ENCODE assay signal across 8 mouse cellular contexts in genomic region chr4:117914031-117914430, GRCm38 (mm10). TPM values are rescaled to one million over a fixed set of nuclear protein-coding genes. Genes with fewer than 3 reads are reported as not detected.
DNase-seq lines count a peak whose midpoint lies in the region; ATAC-seq and TF ChIP-seq lines count a peak whose summit lies in the region.

No protein-coding gene starts in this region.

- H3K36me3 ChIP-seq in G1E (replicated peaks): peaks cover 43% of the 10 kb centered on the region
- peaks cover 17% of the 10 kb centered on the region for H3K36me3 ChIP-seq in forebrain, embryonic 14.5 days (ENCODE audit: control insufficient read depth, insufficient read depth, low read length)
- peaks cover 31% of the 10 kb centered on the region for H3K36me3 ChIP-seq in limb, embryonic 12.5 days
- H3K36me3 ChIP-seq in stomach, embryonic 14.5 days (ENCODE audit: control insufficient read depth, insufficient read depth, low read length): peaks cover 19% of the 10 kb centered on the region; the same call in 1 of the 2 replicates

- H3K27me3 ChIP-seq in G1E (ENCODE audit: insufficient read depth, low read length): 0 out of 2 replicates have a peak, but pooled peaks cover 3% of the 10 kb centered on the region
- H3K27me3 ChIP-seq in forebrain, embryonic 14.5 days (replicated peaks; ENCODE audit: control insufficient read depth, insufficient read depth, low read length): no peaks in the 10 kb centered on the region
- no peaks in the 10 kb centered on the region for H3K27me3 ChIP-seq in limb, embryonic 12.5 days
- no peaks in the 10 kb centered on the region for H3K27me3 ChIP-seq in stomach, embryonic 14.5 days (ENCODE audit: control insufficient read depth, insufficient read depth, low read length)

- TF ChIP-seq CTCF in G1E (IDR thresholded peaks at IDR 0.05; ENCODE audit: low read depth, low read length): no peak

- no peak for ATAC-seq in G1E (ENCODE audit: extremely low read depth, insufficient number of reproducible peaks, low FRiP score, poor library complexity, severe bottlenecking)
- no peak for ATAC-seq in forebrain, embryonic 14.5 days
- ATAC-seq in limb, embryonic 12.5 days (ENCODE audit: insufficient number of reproducible peaks, insufficient read depth, low FRiP score, low TSS enrichment, low read depth): no peak
- no peak for ATAC-seq in stomach, embryonic 14.5 days (ENCODE audit: insufficient number of reproducible peaks, insufficient read depth, low FRiP score, low read depth)

- DNase-seq in heart, adult 11 months: peak; percentile 95
- no peak for DNase-seq in heart, adult 8-10 months (ENCODE audit: low spot score)
- no peak for DNase-seq in G1E (ENCODE audit: low spot score)
- DNase-seq in forebrain, embryonic 14.5 days (ENCODE audit: low spot score): no peak
- DNase-seq in layer of hippocampus, postnatal 10 days (ENCODE audit: low spot score in 2 of 2): no peak
- no peak for DNase-seq in adrenal gland, adult 2 months

- no peaks in the 10 kb centered on the region for H3K9me3 ChIP-seq in G1E (replicated peaks)
- H3K9me3 ChIP-seq in forebrain, embryonic 14.5 days (replicated peaks; ENCODE audit: control insufficient read depth, low read length): no peaks in the 10 kb centered on the region
- no peaks in the 10 kb centered on the region for H3K9me3 ChIP-seq in limb, embryonic 12.5 days
- H3K9me3 ChIP-seq in stomach, embryonic 14.5 days (ENCODE audit: control insufficient read depth, low read depth, low read length): no peaks in the 10 kb centered on the region

- peaks cover 43% of the 10 kb centered on the region for H3K4me1 ChIP-seq in G1E (ENCODE audit: insufficient read depth, low read depth, low read length)
- peaks cover 27% of the 10 kb centered on the region for H3K4me1 ChIP-seq in forebrain, embryonic 14.5 days (ENCODE audit: control insufficient read depth, insufficient read depth, low read length)
- H3K4me1 ChIP-seq in limb, embryonic 12.5 days (replicated peaks): peaks cover 31% of the 10 kb centered on the region
- peaks cover 15% of the 10 kb centered on the region for H3K4me1 ChIP-seq in stomach, embryonic 14.5 days (ENCODE audit: control insufficient read depth, insufficient read depth, low read length)

- H3K9ac ChIP-seq in forebrain, embryonic 14.5 days (ENCODE audit: low read length): peak overlapping the region; percentile 86
- peak overlapping the region; percentile 80 for H3K9ac ChIP-seq in limb, embryonic 12.5 days (replicated peaks)
- peak overlapping the region; percentile 72 for H3K9ac ChIP-seq in stomach, embryonic 14.5 days (replicated peaks; ENCODE audit: low read depth, low read length)

- WGBS in forebrain, embryonic 14.5 days: 14% methylated on average over 8 of the region's 8 CpGs
- WGBS in limb, embryonic 12.5 days: 19% methylated on average over 8 of the region's 8 CpGs
- 19% methylated on average over 8 of the region's 8 CpGs for WGBS in stomach, embryonic 14.5 days

- peak overlapping the region; percentile 75; the same call in 1 of the 2 replicates for H3K27ac ChIP-seq in forebrain, embryonic 14.5 days (ENCODE audit: low read depth, low read length)
- no peak overlapping the region for H3K27ac ChIP-seq in limb, embryonic 12.5 days
- H3K27ac ChIP-seq in stomach, embryonic 14.5 days (ENCODE audit: low read length): no peak overlapping the region

- H3K4me2 ChIP-seq in forebrain, embryonic 14.5 days (ENCODE audit: low read length): peak overlapping the region; percentile 99
- peak overlapping the region; percentile 100 for H3K4me2 ChIP-seq in limb, embryonic 12.5 days
- H3K4me2 ChIP-seq in stomach, embryonic 14.5 days (replicated peaks; ENCODE audit: low read depth, low read length): peak overlapping the region; percentile 96

- H3K4me3 ChIP-seq in G1E (ENCODE audit: low read depth, low read length): peak overlapping the region; percentile 82
- peak overlapping the region; percentile 77 for H3K4me3 ChIP-seq in forebrain, embryonic 14.5 days (ENCODE audit: low read depth, low read length)
- H3K4me3 ChIP-seq in limb, embryonic 12.5 days (replicated peaks): peak overlapping the region; percentile 74
- peak overlapping the region; percentile 76 for H3K4me3 ChIP-seq in stomach, embryonic 14.5 days (ENCODE audit: low read depth, low read length)

RNA-seq across cellular contexts. Expression of gene Ipo13, which starts 0.8 kb away (rescaled TPM):
- 10 to 100 TPM; 58.9 to 86.0 (median 75.4) TPM for total RNA-seq in heart, adult 8-10 months (2022)
- total RNA-seq in G1E (2014; fragmentation: Nextera tagmentation) (17.9 and 25.1 TPM in 2 replicates), G1E (2017) (7.5 and 8.9 TPM in 2 replicates)
- polyA plus RNA-seq in G1E (2012): 14.3 and 18.8 TPM in 2 replicates
- 64.1 and 66.2 TPM in 2 replicates for polyA plus RNA-seq in forebrain, embryonic 14.5 days (2014; fragmentation: Nextera tagmentation; extraction: Ambion mirVana)
- polyA plus RNA-seq in limb, embryonic 12.5 days (2016; fragmentation: Nextera tagmentation; extraction: Ambion mirVana): 40.3 and 48.1 TPM in 2 replicates
- 37.3 and 39.8 TPM in 2 replicates for polyA plus RNA-seq in stomach, embryonic 14.5 days (2014; fragmentation: Nextera tagmentation; extraction: Ambion mirVana)
- 100 to 1,000 TPM; 102 TPM for total RNA-seq in layer of hippocampus, postnatal 10 days (2021)
- 10 to 100 TPM; 35.8 to 46.3 TPM for total RNA-seq in adrenal gland, adult 2 months (2021)
- polyA plus RNA-seq in adrenal gland, adult 2 months (2012; rRNA removed): 49.3 and 67.1 TPM in 2 replicates

RNA-seq across cellular contexts. Expression of gene Artn, which starts 15.5 kb away (rescaled TPM):
- total RNA-seq in heart, adult 8-10 months (2022): under 1 TPM in 1 of 4 experiments, not detected in 3; 0.34 TPM
- total RNA-seq in G1E (2014; fragmentation: Nextera tagmentation) (not detected in 2 replicates), G1E (2017) (0.11 TPM in 1 of 2 replicates, not detected in the other)
- polyA plus RNA-seq in G1E (2012): not detected in 2 replicates
- polyA plus RNA-seq in forebrain, embryonic 14.5 days (2014; fragmentation: Nextera tagmentation; extraction: Ambion mirVana): 0.22 and 0.36 TPM in 2 replicates
- polyA plus RNA-seq in limb, embryonic 12.5 days (2016; fragmentation: Nextera tagmentation; extraction: Ambion mirVana): 16.4 and 16.8 TPM in 2 replicates
- polyA plus RNA-seq in stomach, embryonic 14.5 days (2014; fragmentation: Nextera tagmentation; extraction: Ambion mirVana): 5.8 and 7.0 TPM in 2 replicates
- 1 to 10 TPM; 1.5 to 1.6 TPM for total RNA-seq in layer of hippocampus, postnatal 10 days (2021)
- under 1 TPM in 1 of 2 experiments, not detected in 1; 0.41 TPM for total RNA-seq in adrenal gland, adult 2 months (2021)
- polyA plus RNA-seq in adrenal gland, adult 2 months (2012; rRNA removed): 0.43 and 0.52 TPM in 2 replicates

RNA-seq across cellular contexts. Expression of gene Dph2, which starts 22.2 kb away (rescaled TPM):
- 1 to 10 TPM; 3.4 to 4.1 (median 3.9) TPM for total RNA-seq in heart, adult 8-10 months (2022)
- total RNA-seq in G1E (2014; fragmentation: Nextera tagmentation) (8.4 and 10.0 TPM in 2 replicates), G1E (2017) (11.3 and 12.4 TPM in 2 replicates)
- 18.8 and 19.4 TPM in 2 replicates for polyA plus RNA-seq in G1E (2012)
- 26.8 and 31.9 TPM in 2 replicates for polyA plus RNA-seq in forebrain, embryonic 14.5 days (2014; fragmentation: Nextera tagmentation; extraction: Ambion mirVana)
- polyA plus RNA-seq in limb, embryonic 12.5 days (2016; fragmentation: Nextera tagmentation; extraction: Ambion mirVana): 18.3 and 18.8 TPM in 2 replicates
- 19.2 and 19.9 TPM in 2 replicates for polyA plus RNA-seq in stomach, embryonic 14.5 days (2014; fragmentation: Nextera tagmentation; extraction: Ambion mirVana)
- total RNA-seq in layer of hippocampus, postnatal 10 days (2021): 10 to 100 TPM in 1 of 2 experiments, 1 to 10 TPM in 1; 9.6 to 10.6 TPM
- 1 to 10 TPM; 9.5 to 9.7 TPM for total RNA-seq in adrenal gland, adult 2 months (2021)
- polyA plus RNA-seq in adrenal gland, adult 2 months (2012; rRNA removed): 16.5 and 18.9 TPM in 2 replicates

RNA-seq across cellular contexts. Expression of gene Atp6v0b, which starts 26.9 kb away (rescaled TPM):
- total RNA-seq in heart, adult 8-10 months (2022): 100 to 1,000 TPM; 108 to 133 (median 121) TPM
- total RNA-seq in G1E (2014; fragmentation: Nextera tagmentation): 247 and 294 TPM in 2 replicates
- 219 and 225 TPM in 2 replicates for total RNA-seq in G1E (2017)
- 181 and 297 TPM in 2 replicates for polyA plus RNA-seq in G1E (2012)
- 483 and 520 TPM in 2 replicates for polyA plus RNA-seq in forebrain, embryonic 14.5 days (2014; fragmentation: Nextera tagmentation; extraction: Ambion mirVana)
- 160 and 175 TPM in 2 replicates for polyA plus RNA-seq in limb, embryonic 12.5 days (2016; fragmentation: Nextera tagmentation; extraction: Ambion mirVana)
- polyA plus RNA-seq in stomach, embryonic 14.5 days (2014; fragmentation: Nextera tagmentation; extraction: Ambion mirVana): 186 and 200 TPM in 2 replicates
- total RNA-seq in layer of hippocampus, postnatal 10 days (2021): 100 to 1,000 TPM; 386 to 393 TPM
- total RNA-seq in adrenal gland, adult 2 months (2021): 100 to 1,000 TPM; 208 to 226 TPM
- 597 and 627 TPM in 2 replicates for polyA plus RNA-seq in adrenal gland, adult 2 months (2012; rRNA removed)

RNA-seq across cellular contexts. Expression of gene B4galt2, which starts 30.7 kb away (rescaled TPM):
- total RNA-seq in heart, adult 8-10 months (2022): 1 to 10 TPM; 4.2 to 5.1 (median 4.4) TPM
- total RNA-seq in G1E (2014; fragmentation: Nextera tagmentation): not detected in 2 replicates
- total RNA-seq in G1E (2017): 0.06 and 0.33 TPM in 2 replicates
- polyA plus RNA-seq in G1E (2012): 0.11 and 0.63 TPM in 2 replicates
- 49.1 and 50.6 TPM in 2 replicates for polyA plus RNA-seq in forebrain, embryonic 14.5 days (2014; fragmentation: Nextera tagmentation; extraction: Ambion mirVana)
- polyA plus RNA-seq in limb, embryonic 12.5 days (2016; fragmentation: Nextera tagmentation; extraction: Ambion mirVana): 36.4 and 39.8 TPM in 2 replicates
- polyA plus RNA-seq in stomach, embryonic 14.5 days (2014; fragmentation: Nextera tagmentation; extraction: Ambion mirVana): 30.3 and 32.1 TPM in 2 replicates
- 100 to 1,000 TPM; 122 to 125 TPM for total RNA-seq in layer of hippocampus, postnatal 10 days (2021)
- 10 to 100 TPM in 1 of 2 experiments, 1 to 10 TPM in 1; 8.7 to 12.1 TPM for total RNA-seq in adrenal gland, adult 2 months (2021)
- polyA plus RNA-seq in adrenal gland, adult 2 months (2012; rRNA removed): 63.8 and 65.8 TPM in 2 replicates
